Mouse (Mus musculus): ENCODE data around the gene Sem1. TPM values are rescaled to one million over a fixed set of nuclear protein-coding genes. Genes with fewer than 3 reads are reported as not detected.

Gene Sem1
- total RNA-seq (2014; rRNA removed), result 35.9 and 38.5 TPM in 2 replicates
- polyA plus RNA-seq (2015; fragmentation: Nextera tagmentation; extraction: Ambion mirVana), result 147 and 150 TPM in 2 replicates

- ATAC-seq, result peak; percentile 98
Measured at GRCm38 (mm10) chr6:6578304-6579149, at the start of gene Sem1. Gene Sem1 (minus strand): TSS chr6:6578663.

DNA sequence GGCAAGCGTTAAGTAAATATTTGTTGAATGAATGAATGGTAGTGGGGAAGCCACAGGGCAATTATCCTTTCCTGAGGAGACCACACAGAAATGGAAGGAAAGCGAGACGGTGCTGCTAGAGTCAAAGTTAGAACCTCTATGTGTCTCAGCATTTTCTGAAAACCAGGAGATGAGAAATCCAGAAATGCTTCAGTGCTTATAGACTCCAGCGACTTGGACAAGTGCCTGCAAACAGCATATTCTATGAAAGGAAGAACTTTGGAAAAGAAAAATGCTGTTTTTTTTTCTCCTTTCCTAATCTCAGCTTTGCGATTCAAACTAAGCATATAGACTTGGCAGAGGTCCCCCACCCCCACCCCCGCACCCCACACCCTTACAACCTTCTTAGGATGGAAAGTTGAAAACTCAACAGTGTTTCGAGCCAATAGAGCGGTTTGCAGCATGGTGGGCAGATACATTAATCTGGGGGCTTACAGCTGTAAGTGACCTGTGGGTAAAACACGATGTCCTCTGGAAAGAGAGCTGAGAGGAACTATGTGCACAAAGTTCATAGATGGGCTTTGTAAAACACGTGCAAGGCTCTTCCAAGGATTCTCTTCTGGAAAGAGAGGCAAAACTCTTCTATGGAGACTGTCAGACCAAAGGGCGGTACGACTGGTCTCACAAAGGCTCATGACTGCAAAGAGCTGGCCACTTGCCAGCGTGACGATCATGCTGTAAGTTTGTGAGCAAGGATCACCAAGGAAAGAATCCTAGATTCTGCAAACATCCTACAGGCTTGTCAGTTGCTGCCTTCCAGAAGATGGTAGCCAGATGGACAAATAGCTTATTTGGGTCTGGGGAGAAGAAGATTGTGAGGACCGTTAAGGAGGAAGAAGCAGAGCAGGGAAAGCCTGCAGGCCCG, 44.6 kb upstream of the Sem1 start:
- no peak overlapping the region for H3K9ac ChIP-seq (replicated peaks; ENCODE audit: low read length)
- no peak for TF ChIP-seq CTCF (IDR thresholded peaks at IDR 0.05; ENCODE audit: low read depth)
- H3K27ac ChIP-seq, result no peak overlapping the region
- no peaks in the 10 kb centered on the region for H3K36me3 ChIP-seq (ENCODE audit: insufficient read depth, low read length)
- H3K4me2 ChIP-seq (ENCODE audit: low read depth, low read length), result peak overlapping the region; percentile 39
- H3K27me3 ChIP-seq (ENCODE audit: insufficient read depth, low read length), result no peaks in the 10 kb centered on the region
- no peaks in the 10 kb centered on the region for H3K4me1 ChIP-seq (ENCODE audit: insufficient read depth, low read length)
- ATAC-seq (no peak), DNase-seq (ENCODE audit: low spot score) (peak; percentile 62)
- H3K4me3 ChIP-seq (ENCODE audit: low read length), result no peak overlapping the region
- WGBS, result 54% methylated on average over 16 of the region's 16 CpGs
- no peaks in the 10 kb centered on the region for H3K9me3 ChIP-seq (ENCODE audit: low read length)

More at GRCm38 (mm10) chr6:6578304-6579149, at the start of gene Sem1:
- DNase-seq (ENCODE audit: low spot score), result peak; percentile 96
- Histone ChIP-seq H3K4me2 (ENCODE audit: low read depth, low read length) (peak within 1 kb of the TSS; percentile 59), H3K27ac (peak within 1 kb of the TSS; percentile 91), H3K4me3 (ENCODE audit: low read length) (peak within 1 kb of the TSS; percentile 98), H3K9me3 (ENCODE audit: low read length) (no peaks in the 10 kb centered on the region), H3K4me1 (ENCODE audit: insufficient read depth, low read length) (peaks cover 6% of the 10 kb centered on the region; the same call in 1 of the 2 replicates), H3K36me3 (ENCODE audit: insufficient read depth, low read length) (no peaks in the 10 kb centered on the region), H3K27me3 (ENCODE audit: insufficient read depth, low read length) (no peaks in the 10 kb centered on the region), H3K9ac (replicated peaks; ENCODE audit: low read length) (peak within 1 kb of the TSS; percentile 97)
- 2% methylated on average over 59 of the region's 59 CpGs for whole genome bisulfite sequencing
- no peak for TF ChIP-seq CTCF (IDR thresholded peaks at IDR 0.05; ENCODE audit: low read depth)

DNA sequence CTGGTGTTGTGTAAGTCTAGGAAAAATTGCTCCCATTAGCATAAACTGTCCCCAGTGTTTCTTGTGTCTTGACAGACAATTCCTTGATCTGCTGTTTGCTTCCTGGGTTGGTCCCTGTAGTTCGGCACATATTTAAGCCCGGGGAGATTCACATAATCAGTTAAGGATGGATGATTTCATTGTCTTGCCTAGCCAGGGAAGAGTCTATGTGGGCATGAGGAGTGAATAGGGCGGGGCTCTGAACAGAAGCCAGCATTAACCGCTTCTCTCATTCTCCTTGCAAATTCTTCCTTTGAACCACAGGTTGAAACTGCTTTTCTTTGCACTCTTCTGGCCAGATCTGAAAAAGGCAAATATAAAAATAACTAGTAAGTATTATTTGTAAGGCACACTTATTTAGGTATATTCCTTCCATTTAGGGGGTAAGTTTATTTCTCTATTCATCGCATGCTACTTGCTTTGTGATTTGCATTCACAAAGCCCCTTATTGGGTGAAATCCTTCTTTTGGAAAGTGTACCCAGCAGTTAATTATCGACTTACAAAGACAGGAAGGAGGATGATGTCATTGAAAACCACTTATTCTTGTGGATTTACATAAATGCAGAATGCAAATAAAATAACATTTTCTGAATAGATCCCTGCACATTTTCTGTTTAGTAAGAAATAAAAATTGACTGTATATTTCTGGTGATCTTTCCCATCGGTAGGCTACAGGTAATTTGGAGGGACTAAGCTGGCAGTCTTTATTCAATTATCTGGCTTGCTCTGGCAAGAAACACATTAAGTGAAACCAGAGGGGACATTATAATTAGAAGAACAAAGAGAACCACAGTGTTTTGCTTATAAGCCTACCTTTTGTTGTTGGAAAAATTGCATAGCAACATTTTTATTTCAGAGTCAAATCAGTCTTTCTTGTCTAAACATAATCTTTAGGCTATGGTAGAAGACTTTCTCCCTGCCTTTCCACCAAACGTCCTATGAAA, 25.4 kb upstream of the Sem1 start:
- Histone ChIP-seq H3K4me3 (ENCODE audit: low read length) (no peak overlapping the region), H3K9ac (replicated peaks; ENCODE audit: low read length) (no peak overlapping the region), H3K27me3 (ENCODE audit: insufficient read depth, low read length) (no peaks in the 10 kb centered on the region), H3K9me3 (ENCODE audit: low read length) (no peaks in the 10 kb centered on the region), H3K4me2 (ENCODE audit: low read depth, low read length) (peak overlapping the region; percentile 34), H3K4me1 (ENCODE audit: insufficient read depth, low read length) (peaks cover 5% of the 10 kb centered on the region; the same call in 1 of the 2 replicates), H3K27ac (no peak overlapping the region), H3K36me3 (ENCODE audit: insufficient read depth, low read length) (no peaks in the 10 kb centered on the region)
- ATAC-seq, result peak; percentile 83
- no peak for TF ChIP-seq CTCF (IDR thresholded peaks at IDR 0.05; ENCODE audit: low read depth)
- DNase-seq (ENCODE audit: low spot score), result peak; percentile 33
- WGBS, result 21% methylated on average over 8 of the region's 8 CpGs

GRCm38 (mm10) chr6:6586313-6586712, 7.8 kb upstream of the Sem1 start:
- TF ChIP-seq CTCF (IDR thresholded peaks at IDR 0.05; ENCODE audit: low read depth), result no peak
- no peak overlapping the region for H3K4me3 ChIP-seq (ENCODE audit: low read length)
- ATAC-seq, result no peak
- H3K27me3 ChIP-seq (ENCODE audit: insufficient read depth, low read length), result no peaks in the 10 kb centered on the region
- H3K9me3 ChIP-seq (ENCODE audit: low read length), result no peaks in the 10 kb centered on the region
- WGBS, result 74% methylated on average over 2 of the region's 2 CpGs
- H3K4me2 ChIP-seq (ENCODE audit: low read depth, low read length), result no peak overlapping the region
- H3K9ac ChIP-seq (replicated peaks; ENCODE audit: low read length), result no peak overlapping the region
- H3K27ac ChIP-seq, result no peak overlapping the region
- H3K36me3 ChIP-seq (ENCODE audit: insufficient read depth, low read length), result no peaks in the 10 kb centered on the region
- DNase-seq (ENCODE audit: low spot score), result no peak
- no peaks in the 10 kb centered on the region for H3K4me1 ChIP-seq (ENCODE audit: insufficient read depth, low read length)

GRCm38 (mm10) chr6:6581849-6582248, 3.4 kb upstream of the Sem1 start:
- H3K4me1 ChIP-seq (ENCODE audit: insufficient read depth, low read length), result peaks cover 2% of the 10 kb centered on the region; the same call in 1 of the 2 replicates
- TF ChIP-seq CTCF (IDR thresholded peaks at IDR 0.05; ENCODE audit: low read depth), result no peak

More at GRCm38 (mm10) chr6:6581849-6582248, 3.4 kb upstream of the Sem1 start:
- Histone ChIP-seq H3K9ac (replicated peaks; ENCODE audit: low read length) (no peak overlapping the region), H3K4me2 (ENCODE audit: low read depth, low read length) (no peak overlapping the region), H3K9me3 (ENCODE audit: low read length) (no peaks in the 10 kb centered on the region), H3K27ac (no peak overlapping the region), H3K4me3 (ENCODE audit: low read length) (no peak overlapping the region), H3K36me3 (ENCODE audit: insufficient read depth, low read length) (no peaks in the 10 kb centered on the region), H3K27me3 (ENCODE audit: insufficient read depth, low read length) (no peaks in the 10 kb centered on the region)
- no peak for DNase-seq (ENCODE audit: low spot score)
- WGBS, result 77% methylated on average over 2 of the region's 2 CpGs
- ATAC-seq, result no peak

Measured in hindbrain, postnatal 0 days (tissue).